Mouse (Mus musculus) layer of hippocampus, postnatal 25 days (tissue): ENCODE data around the gene Ccdc169. TPM values are rescaled to one million over a fixed set of nuclear protein-coding genes. Genes with fewer than 3 reads are reported as not detected.

ENCODE experiments used
- DNase-seq, 2 experiments: peaks; one replicate each; pipeline ENCODE4 v3.0.0; 2022; ENCODE audit warnings: mixed read lengths in 2 of 2, low spot score in 1 of 2; ENCODE audit errors: extremely low spot score in 1 of 2
- total RNA-seq, 2 experiments: library from RNA; stranded (reverse); gene quantifications; 2 replicates each; pipeline ENCODE4 v1.2.3; 2021

Gene Ccdc169
- under 1 TPM; 0.17 to 0.28 TPM for total RNA-seq

DNA sequence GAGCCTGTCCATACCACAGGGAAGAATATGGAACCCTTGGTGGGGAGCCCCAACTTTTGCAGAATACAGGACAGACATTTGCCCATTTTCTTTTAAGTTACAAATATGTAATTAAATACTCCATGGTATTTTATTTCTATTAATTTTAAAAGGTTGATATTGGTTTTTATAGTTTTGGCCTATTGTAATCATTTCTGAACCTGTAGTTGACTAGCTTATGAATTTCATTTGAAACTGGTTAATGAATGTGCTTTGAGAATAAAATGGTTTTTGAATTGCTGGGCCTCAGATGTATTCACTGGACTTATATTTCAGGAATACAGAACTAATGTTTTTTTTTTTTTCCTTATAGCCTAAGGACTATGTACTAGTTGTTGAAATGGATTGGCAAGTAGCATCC lies at the start of gene Ccdc169:
Ccdc169 (plus strand) TSS at position 301 of the 400 bp plus-strand sequence.
- DNase-seq: no peak

DNA sequence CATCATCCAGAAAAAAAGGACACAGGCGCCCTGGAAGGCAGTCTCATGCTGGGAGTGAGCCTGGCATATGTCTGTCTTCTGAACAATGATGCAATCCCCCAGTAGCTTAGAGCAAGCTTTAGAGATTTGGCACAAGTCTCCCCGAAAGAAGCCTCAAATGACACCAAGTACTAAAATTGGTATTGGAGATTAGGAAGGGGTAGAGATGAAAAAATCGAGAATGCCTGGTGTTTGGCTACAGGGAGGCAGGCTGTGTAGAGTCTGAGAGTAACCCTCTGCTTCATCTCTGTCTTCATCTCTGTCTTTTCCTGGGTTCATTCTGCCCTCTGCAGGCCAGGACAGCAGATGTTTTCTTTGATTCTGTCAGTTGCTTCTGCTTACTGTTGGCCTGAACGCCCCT lies 49.8 kb upstream of the Ccdc169 start:
- no peak for DNase-seq

DNA sequence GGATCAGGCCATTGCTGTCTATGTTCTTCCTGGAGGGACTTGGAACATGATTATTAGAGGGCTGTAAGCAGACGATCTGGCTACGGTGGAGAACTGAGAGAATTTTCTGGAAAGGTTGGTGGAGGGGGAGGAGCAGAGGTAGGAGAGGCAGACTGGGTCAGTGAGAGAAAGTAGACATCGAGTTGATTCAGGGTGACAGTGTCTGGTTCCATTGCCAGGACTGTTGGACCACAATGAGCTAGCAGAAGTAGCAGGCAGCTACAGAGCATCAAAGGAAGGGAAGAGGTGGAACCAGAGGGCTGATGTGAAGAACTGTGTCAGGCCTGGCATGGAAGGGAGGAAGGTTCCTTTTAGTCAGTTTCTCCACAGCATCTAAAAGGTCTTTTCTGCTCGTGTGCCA lies 48.8 kb upstream of the Ccdc169 start:
- DNase-seq: no peak

DNA sequence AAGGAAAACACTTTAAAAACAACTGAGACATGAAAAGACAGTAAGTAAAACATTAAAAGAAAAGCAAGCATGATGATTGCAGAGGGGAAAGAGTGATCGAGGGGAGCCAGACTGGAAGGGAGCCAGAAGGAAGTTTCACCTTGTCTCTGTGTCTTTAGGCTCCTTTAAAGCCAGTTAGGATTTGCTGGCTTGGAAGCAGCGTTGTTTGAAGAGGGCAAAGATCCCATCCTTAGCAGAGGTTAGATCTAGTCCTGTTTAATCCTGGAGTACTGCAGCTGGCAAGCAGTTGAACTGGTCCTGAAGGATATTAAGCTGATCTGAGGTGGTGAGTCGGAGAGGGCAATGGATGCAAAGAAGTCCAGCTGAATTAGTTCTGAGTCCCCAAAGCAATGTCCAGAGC lies 48.3 kb upstream of the Ccdc169 start:
- no peak for DNase-seq

DNA sequence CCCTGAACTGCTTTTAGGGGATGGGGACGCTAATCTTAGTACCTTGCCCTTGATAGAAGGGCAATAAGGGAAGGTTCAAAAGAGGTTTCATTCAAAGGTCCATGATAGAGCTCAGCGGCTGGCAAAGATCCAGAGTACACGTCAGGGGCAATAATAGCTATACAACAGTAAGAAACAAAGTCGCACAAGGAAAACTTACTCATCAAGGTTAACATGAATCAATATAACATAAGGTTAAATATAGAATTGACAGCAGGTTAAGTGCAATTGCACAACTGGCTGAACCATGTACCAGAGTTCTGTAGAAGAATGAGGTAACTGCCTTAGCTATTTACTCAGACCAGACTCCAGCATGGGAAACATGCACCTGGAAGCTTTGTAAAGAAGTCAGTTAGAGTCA lies 47.8 kb upstream of the Ccdc169 start:
- DNase-seq: no peak

DNA sequence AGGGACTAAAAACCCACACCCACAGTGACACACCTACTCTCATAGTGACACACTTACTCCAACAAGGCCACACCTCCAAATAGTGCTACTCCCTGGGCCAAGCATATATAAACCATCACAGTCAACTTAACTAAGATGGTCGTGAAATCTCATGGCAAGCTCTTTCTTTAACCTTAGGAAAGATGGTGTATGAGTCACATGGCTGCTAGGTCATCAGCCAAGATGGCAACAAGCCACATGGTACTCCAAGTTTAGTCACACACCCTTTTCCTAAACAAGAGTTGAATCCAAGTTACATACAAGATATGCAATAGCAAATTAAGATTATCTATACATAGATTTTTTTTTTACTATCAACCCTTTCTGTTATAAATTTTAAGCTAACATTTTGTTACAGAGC lies 44.0 kb upstream of the Ccdc169 start:
- DNase-seq: no peak

DNA sequence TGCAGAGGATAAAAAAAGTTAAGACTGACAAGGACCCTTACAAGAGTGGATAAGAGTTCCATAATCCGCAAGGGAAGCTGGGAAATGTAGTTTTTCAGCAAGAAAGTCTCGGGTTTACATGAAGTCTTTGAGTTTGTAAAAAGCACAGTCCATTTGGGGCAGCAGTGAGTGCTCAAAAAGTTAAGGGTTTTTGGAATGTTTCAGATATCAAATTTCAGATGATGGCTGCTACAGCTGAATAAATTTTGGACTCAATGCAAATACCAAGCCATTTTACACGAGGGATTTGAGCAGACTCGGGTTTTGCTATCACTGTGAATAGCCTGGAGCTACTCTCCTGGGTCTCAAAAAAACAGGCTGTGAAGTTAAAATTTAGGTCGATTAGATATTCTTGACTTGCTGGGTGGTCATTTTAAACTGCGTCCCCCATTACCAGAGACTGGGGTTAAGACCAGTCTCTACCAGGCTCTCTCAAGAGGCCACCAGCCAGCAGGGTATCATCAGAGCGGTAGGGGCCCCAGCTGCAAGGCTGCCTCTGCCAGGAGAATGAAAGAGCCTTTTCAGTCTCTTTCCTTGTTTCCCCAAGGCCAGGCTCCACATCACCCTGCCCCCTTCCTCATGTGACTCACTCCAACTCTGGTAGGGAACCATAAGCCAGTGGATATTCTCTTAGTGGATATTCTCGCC lies 41.0 kb upstream of the Ccdc169 start:
- peak in 1 of 2 experiments; percentile 31 for DNase-seq

DNA sequence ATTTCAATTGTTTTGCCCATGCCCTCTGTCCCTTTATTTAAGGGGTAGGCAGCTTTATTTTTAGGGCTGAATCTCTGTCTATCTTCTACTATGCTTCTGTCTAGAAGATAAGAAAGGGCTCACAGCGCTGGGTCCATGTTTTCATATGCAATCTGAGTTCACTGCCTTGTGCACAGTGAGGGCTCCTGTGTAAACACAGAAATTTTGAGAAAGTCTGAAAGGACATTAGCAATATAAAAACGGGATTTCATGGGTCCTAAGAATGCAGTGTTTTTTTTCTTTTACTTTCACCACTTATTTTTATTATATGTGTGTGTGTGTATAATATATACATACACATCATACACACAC lies 40.5 kb upstream of the Ccdc169 start:
- DNase-seq: no peak

DNA sequence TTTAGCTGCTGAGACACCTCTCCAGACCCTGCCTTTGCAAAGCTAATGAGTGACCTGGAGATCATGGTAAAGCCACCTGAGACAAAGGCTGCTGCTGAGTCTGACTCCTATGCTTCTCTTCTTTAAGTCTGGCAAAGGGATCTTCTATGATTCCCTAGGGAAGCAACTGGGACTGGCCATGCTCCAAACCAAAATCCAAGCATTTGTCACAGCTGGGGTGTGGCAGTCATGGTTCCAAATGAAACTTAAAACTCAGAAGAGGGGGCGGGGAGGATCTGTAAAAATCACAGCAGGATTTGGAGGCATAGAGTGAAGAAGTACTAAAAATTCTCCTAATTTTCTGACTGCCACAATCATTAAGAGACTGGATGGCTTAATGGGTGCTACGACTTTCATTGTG lies 40.0 kb upstream of the Ccdc169 start:
- DNase-seq: no peak

DNA sequence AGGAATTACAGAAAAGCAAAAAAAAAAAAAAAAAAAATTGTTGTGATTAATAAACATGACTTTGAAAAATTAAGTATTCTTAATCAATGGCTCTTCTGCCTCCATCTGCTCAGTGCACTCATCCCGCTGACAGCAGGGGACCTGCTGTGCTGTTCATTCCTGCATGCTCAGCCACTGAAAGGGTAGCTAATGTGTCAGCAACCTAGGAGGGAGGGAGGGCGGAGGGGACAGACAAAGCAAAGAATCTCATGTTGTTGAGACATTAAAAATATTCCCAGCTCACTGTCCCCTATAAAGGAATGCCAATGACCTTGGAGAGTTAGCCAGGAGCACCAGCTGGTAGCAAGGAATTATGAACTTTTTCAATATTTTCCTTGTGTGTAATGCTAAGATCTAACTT lies 39.1 kb upstream of the Ccdc169 start:
- no peak for DNase-seq

DNA sequence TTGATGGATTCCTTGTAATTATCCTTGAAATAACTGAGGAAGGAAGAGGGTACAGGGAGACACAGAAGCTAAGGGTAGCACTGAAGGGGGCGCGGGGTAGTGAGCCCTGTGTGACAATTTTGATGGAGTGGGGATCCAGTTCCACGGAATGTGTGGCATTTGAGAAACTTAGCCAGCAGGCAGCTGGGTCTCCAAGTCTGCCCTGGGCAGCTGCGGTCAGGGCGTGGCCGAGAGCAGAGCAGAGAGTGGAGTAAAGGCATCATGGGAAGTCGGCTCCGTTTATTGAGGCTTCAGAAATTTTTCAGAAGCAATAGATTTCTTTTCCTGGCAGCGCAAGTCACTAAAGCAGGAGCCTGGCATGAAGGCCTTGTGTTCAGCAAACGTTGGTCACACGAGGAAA lies 38.1 kb upstream of the Ccdc169 start:
- no peak for DNase-seq

DNA sequence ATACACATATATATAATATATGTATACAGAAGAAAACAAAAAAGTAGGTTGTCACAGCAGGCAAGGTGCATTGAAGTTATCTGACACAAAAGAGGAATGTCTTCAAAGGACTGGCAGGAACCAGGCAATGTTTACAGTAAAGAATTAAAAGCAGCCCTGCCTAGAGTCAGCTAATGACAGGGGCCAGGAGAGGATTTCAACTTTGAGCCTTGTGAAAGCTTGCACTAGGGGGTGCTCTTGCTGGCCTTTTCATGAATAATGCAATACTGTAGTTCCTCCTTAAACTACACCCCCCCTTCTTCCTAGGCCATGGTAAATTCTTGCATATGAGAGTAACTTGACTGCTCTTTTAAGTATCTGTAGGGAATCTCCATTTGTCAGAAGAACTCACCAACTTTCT lies 36.0 kb upstream of the Ccdc169 start:
- DNase-seq: no peak

DNA sequence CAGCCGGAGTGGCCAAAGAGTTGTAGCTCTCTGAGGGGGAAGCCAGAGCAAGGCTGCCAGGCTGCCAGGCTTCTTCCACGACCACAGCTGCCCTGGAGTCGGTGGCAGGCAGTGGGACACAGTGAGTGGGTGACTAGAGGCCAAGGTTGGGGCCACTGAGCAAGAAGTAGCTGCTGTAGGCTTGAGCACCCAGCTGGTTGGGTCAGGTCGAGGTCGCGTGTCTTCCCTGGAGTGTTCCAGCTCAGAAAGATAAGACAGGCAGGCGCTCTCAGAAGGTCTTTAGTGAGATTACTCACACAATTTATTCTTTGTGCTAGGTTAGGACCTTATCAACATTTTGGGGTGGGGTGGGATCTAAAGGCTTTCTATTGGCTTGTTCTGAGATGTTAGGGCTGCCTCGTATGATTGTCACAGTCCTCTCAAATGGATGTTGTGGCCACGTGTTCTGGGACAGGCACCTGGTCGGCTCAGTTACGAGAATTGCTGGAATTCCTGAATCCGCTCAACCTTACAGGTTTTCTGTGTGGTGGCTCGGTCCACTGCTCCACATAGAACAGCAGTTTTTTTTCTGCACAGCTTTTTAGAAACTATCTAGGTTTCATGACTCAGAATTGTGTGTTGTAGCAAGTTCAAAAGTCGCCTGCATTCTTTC lies 31.6 kb upstream of the Ccdc169 start:
- DNase-seq: no peak

DNA sequence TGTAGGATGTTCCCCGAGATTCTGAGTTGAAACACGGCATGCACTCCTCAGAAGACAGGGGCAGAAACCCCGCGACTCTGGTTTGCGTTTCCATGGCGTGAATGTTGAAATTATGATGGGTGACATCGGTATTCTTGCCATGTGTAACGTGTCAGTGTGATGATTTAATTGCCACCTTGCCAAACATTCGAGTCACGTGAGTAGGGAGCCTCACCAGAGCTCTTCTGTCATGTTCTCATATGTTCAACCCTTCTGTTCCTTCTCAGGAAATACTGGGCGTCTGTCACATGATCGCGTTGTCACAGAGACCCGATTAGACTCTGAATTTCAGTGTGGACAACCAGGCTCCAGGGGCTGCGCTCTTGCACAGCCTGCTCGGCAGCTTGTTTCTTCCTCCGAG lies 31.1 kb upstream of the Ccdc169 start:
- no peak for DNase-seq

DNA sequence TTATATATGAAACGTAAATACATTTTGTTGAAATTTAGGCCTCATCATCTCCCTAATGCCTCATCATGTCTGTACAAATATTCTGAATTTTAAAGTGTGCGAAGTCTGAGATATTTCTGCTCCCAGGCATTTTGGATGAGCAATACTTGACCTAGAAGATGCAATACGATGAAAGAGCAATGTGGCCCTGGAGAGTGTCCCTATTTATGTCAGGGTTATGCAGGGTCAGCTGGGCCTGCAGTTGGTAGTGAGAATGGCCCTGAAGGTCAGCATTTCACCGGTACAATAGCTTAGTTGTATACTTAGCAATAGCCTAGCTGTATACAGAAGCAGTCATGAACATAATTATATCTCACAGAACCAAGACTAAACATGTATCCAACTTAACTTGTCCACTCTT lies 28.0 kb upstream of the Ccdc169 start:
- no peak for DNase-seq

DNA sequence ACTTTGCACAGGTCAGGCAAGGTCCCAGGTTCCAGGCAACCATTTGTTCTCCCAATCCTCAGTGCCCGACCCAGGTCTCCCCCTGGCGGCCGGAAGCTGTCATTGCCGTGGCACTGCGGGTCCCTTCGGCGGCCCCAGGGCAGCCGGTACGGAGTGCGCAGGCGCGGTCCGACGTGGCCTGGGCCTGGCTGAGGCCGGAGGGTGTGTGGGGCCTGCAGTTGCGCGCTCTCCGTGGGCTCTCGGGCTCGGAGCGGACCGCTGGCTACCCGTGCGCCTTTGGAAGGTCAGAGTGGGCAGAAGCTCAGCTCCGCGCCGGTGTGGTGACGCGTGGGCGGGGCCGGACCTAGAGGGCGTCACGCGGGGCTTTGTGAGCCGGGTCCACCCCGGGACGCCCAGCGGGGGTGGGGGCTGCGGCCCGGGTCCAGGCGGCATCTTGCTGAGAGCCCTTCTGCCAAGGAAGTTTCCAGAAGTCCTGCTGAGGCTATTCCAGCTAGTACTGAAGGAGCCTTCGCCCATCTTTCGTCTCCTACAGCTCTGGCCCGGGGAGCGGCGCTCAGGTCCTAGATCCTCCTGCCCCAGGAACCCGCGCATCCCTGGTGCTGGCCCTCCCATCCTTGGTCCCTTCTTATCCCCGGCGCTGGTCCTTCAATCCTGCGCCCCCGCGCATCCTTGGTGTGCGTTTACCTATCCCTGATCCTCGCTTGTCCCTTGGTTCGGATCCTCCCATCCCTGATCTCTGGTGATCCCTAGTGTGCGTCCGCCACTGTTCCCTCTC lies 25.0 kb upstream of the Ccdc169 start, which contains the start of gene Spg20:
Spg20 (plus strand) TSS at position 174 of the 775 bp plus-strand sequence.
- peak; percentile 94 to 97 for DNase-seq

DNA sequence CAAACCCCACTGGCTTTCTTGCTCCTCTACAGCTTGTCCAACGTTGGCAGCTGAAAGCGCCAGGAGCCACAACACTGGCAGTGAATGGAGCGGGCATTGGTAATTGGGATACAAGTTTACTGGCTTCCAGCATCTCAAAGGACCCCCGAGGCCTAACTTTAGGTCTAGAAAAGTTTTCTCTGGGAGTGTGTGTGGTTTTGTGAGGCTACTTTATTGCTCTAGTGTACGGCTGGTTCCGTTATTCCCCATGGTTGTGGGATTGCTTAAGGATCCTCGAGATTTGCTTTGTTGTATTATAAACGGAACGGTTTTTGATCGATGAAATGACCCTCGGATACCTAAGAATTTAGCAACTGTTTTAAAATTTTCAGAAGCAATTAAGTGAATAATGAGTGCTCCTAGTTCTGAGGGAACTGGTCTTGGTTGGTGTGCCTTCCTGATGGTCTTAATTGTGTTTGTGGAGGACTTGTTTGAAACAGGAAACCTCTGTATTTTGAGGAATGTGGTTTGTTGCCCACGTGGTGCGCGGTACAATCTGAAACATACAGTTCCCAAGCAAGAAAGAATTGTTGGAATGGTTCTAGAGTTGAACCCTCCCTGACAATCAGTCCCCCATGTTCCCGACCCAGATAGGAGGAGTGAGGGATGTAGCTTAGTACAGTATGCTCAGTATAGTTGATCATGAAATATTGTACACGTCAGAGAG lies 24.3 kb upstream of the Ccdc169 start:
- DNase-seq: no peak

DNA sequence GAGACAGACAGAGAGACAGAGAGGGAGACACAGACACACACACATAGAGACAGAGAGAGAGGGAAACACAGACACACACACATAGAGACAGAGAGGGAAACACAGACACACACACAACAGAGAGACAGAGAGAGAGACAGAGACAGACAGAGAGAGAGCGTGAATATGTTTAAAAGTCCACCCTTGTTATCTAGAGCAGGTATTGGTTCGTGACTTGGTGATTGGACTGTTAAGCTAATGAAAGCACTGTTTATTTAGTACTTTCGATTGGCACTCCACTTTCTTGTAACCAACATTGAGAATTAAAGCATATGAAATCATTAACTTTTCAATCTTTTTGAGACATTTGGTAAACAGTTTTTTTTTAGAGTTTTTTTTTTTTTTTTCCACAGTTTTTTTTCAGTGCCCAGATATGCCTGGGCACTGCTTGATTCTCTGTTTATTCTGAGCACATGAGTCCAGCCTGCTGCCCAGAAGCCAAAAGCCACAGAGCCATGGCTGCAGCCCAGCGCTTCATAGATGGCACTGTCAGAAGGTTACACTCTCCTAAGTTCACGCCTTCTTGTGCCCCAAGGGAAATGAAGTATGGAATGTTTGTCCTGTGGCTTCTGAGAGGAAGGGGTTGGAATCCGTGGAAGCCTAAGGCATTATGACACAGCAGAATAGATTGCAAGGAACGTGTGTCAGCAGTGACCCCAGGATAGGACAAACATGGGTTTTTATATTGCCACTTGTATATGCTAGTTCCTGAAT lies 22.6 kb upstream of the Ccdc169 start:
- DNase-seq: no peak

DNA sequence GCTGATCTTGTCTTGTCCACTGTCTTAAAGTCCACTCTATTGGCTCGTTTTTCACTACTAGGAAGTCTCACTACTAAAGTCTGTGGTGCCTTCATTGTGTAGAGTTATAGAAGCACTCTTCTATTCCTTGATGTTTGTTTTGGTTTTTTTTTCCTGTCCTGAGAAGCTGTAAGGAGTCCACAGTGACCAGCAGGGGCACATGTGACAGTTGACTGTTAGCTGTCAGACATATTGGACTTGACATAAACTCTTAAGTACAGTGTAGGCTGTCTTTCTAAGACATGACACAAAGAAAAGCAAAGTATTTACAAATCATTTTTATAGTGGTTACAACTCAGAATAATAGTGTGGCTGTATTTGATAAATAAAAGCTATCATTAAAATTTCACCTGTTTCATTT lies 22.1 kb upstream of the Ccdc169 start:
- no peak for DNase-seq

DNA sequence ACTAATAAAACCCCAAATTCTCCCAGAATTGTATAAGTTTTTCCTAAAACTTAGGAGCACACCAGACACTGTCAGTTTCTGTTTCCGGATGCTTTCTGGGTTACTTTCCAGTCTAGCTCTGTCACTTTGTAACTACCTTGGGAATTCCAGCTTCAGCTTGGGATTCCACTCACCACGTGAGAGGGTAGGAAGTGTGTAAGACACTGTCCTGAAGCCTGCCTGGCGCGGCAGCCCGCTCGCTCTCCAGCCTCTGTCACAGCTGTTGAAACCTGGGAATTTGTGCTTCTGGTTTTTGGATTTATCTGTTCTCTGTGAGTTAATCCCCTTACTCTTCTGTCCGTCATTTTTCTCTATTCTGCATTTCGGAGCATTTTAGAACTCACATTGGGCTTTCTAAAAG lies 21.1 kb upstream of the Ccdc169 start:
- no peak for DNase-seq
